Mouse (Mus musculus): Measurements from ENCODE around the gene Tomm22. TPM values are rescaled to one million over a fixed set of nuclear protein-coding genes. Genes with fewer than 3 reads are reported as not detected.

Gene Tomm22
- polyA plus RNA-seq (2014; fragmentation: Illumina TruSeq; extraction: RNeasy Lipid Tissue Mini Kit (QIAGEN cat#74804); ENCODE audit: low read depth, low replicate concordance) = 709 TPM

GRCm38 (mm10) chr15:79670249-79670971 lies at the start of gene Tomm22:
Gene Tomm22, plus strand, starts transcription at chr15:79670861.

GRCm38 (mm10) chr15:79658531-79659375 lies 11.9 kb upstream of the Tomm22 start, which contains the start of the genes Fam227a and Cby1:
Gene Fam227a, minus strand, starts transcription at chr15:79658956.
Gene Cby1, plus strand, starts transcription at chr15:79659199.

GRCm38 (mm10) chr15:79687646-79688267 lies 17.1 kb downstream of the Tomm22 start, which contains the start of gene Josd1:
Gene Josd1, minus strand, starts transcription at chr15:79687919.

GRCm38 (mm10) chr15:79690426-79691022 lies 19.9 kb downstream of the Tomm22 start, which contains the start of gene Gtpbp1:
Gene Gtpbp1, plus strand, starts transcription at chr15:79690845.

Other genes with a start within 250 kb of the Tomm22 start
- 1.2 TPM for gene Csnk1e, start 215.3 kb upstream of the Tomm22 start, polyA plus RNA-seq (2014; fragmentation: Illumina TruSeq; extraction: RNeasy Lipid Tissue Mini Kit (QIAGEN cat#74804); ENCODE audit: low read depth, low replicate concordance)
- gene Kcnj4, start 165.6 kb upstream of the Tomm22 start, polyA plus RNA-seq (2014; fragmentation: Illumina TruSeq; extraction: RNeasy Lipid Tissue Mini Kit (QIAGEN cat#74804); ENCODE audit: low read depth, low replicate concordance) = not detected
- gene Kdelr3, start 154.4 kb upstream of the Tomm22 start, polyA plus RNA-seq (2014; fragmentation: Illumina TruSeq; extraction: RNeasy Lipid Tissue Mini Kit (QIAGEN cat#74804); ENCODE audit: low read depth, low replicate concordance) = 1.4 TPM
- 234 TPM for gene Ddx17, start 124.1 kb upstream of the Tomm22 start, polyA plus RNA-seq (2014; fragmentation: Illumina TruSeq; extraction: RNeasy Lipid Tissue Mini Kit (QIAGEN cat#74804); ENCODE audit: low read depth, low replicate concordance)
- gene Dmc1, start 65.8 kb upstream of the Tomm22 start, polyA plus RNA-seq (2014; fragmentation: Illumina TruSeq; extraction: RNeasy Lipid Tissue Mini Kit (QIAGEN cat#74804); ENCODE audit: low read depth, low replicate concordance) = 34.5 TPM
- gene Fam227a, start 11.9 kb upstream of the Tomm22 start, polyA plus RNA-seq (2014; fragmentation: Illumina TruSeq; extraction: RNeasy Lipid Tissue Mini Kit (QIAGEN cat#74804); ENCODE audit: low read depth, low replicate concordance) = 42.9 TPM
- gene Cby1, start 11.7 kb upstream of the Tomm22 start, polyA plus RNA-seq (2014; fragmentation: Illumina TruSeq; extraction: RNeasy Lipid Tissue Mini Kit (QIAGEN cat#74804); ENCODE audit: low read depth, low replicate concordance) = 10.6 TPM
- gene Josd1, start 17.1 kb downstream of the Tomm22 start, polyA plus RNA-seq (2014; fragmentation: Illumina TruSeq; extraction: RNeasy Lipid Tissue Mini Kit (QIAGEN cat#74804); ENCODE audit: low read depth, low replicate concordance) = 20.2 TPM
- 2.8 TPM for gene Gtpbp1, start 20.0 kb downstream of the Tomm22 start, polyA plus RNA-seq (2014; fragmentation: Illumina TruSeq; extraction: RNeasy Lipid Tissue Mini Kit (QIAGEN cat#74804); ENCODE audit: low read depth, low replicate concordance)
- 2.1 TPM for gene Sun2, start 71.7 kb downstream of the Tomm22 start, polyA plus RNA-seq (2014; fragmentation: Illumina TruSeq; extraction: RNeasy Lipid Tissue Mini Kit (QIAGEN cat#74804); ENCODE audit: low read depth, low replicate concordance)
- 5.6 TPM for gene Dnal4, start 107.0 kb downstream of the Tomm22 start, polyA plus RNA-seq (2014; fragmentation: Illumina TruSeq; extraction: RNeasy Lipid Tissue Mini Kit (QIAGEN cat#74804); ENCODE audit: low read depth, low replicate concordance)
- 0.83 TPM for gene Nptxr, start 133.9 kb downstream of the Tomm22 start, polyA plus RNA-seq (2014; fragmentation: Illumina TruSeq; extraction: RNeasy Lipid Tissue Mini Kit (QIAGEN cat#74804); ENCODE audit: low read depth, low replicate concordance)
- gene Npcd, start 163.4 kb downstream of the Tomm22 start, polyA plus RNA-seq (2014; fragmentation: Illumina TruSeq; extraction: RNeasy Lipid Tissue Mini Kit (QIAGEN cat#74804); ENCODE audit: low read depth, low replicate concordance) = not detected
- gene Cbx6, start 163.8 kb downstream of the Tomm22 start, polyA plus RNA-seq (2014; fragmentation: Illumina TruSeq; extraction: RNeasy Lipid Tissue Mini Kit (QIAGEN cat#74804); ENCODE audit: low read depth, low replicate concordance) = 0.90 TPM
- gene Apobec3, start 220.8 kb downstream of the Tomm22 start, polyA plus RNA-seq (2014; fragmentation: Illumina TruSeq; extraction: RNeasy Lipid Tissue Mini Kit (QIAGEN cat#74804); ENCODE audit: low read depth, low replicate concordance) = 3.6 TPM